Mouse (Mus musculus): Measurements from ENCODE around the gene Gm3486. TPM values are rescaled to one million over a fixed set of nuclear protein-coding genes. Genes with fewer than 3 reads are reported as not detected.
"Not testable (repeated sequence)": the region's sequence is repeated elsewhere in the genome, so short reads cannot be mapped to it uniquely, and the experiment has no call there.

Gm3486 gene
- not detected in 2 replicates for polyA plus RNA-seq (2015; fragmentation: Nextera tagmentation; extraction: Ambion mirVana)

DNA sequence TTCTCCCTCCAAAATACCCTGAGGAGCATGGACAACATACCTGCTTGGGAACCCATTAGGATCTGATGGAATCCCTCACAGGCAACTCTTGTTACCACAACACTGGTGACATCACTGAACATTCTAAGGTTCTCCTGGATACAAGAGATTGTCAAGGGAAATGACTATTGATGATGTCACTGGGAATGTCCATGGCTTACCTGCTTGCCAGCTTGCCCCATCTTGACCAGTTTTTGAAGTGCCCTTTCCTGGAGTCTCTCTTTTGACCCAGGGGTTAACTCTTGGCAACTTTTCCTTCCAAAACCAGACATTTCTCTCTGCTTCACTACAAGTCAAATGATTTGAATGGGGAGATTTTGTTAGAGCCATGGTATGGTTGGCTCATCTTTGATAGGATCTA lies at the start of gene Gm3486:
TSS of gene Gm3486 (minus strand) at position 101 of the 400 bp plus-strand sequence.
- H3K27me3 ChIP-seq; H3K4me1 ChIP-seq (replicated peaks); H3K36me3 ChIP-seq; H3K27ac ChIP-seq; H3K4me2 ChIP-seq; ATAC-seq (ENCODE audit: low FRiP score); H3K9ac ChIP-seq; H3K9me3 ChIP-seq; H3K4me3 ChIP-seq: not testable (repeated sequence)

GRCm38 (mm10) chr14:41524695-41525094 lies 35.4 kb upstream of the Gm3486 start:
- 77% methylated on average over 1 of the region's 1 CpGs for WGBS

DNA sequence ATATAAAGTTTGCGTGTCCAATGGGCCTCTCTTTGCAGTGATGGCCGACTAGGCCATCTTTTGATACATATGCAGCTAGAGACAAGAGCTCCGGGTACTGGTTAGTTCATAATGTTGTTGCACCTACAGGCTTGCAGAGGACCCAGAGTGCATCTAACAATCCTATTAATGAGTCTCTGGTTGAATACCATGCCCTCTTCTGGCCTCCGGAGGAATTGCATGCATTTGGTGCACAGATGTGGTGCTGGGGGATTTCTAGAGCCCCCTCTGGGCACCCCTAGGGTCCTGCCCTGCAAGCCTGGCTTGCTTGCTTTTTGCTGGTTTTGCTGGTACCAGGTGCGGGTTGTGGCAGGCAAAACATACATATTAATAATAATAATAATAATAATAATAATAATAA lies 31.4 kb upstream of the Gm3486 start:
- H3K27ac ChIP-seq; H3K4me1 ChIP-seq (replicated peaks); H3K4me2 ChIP-seq; H3K36me3 ChIP-seq; H3K27me3 ChIP-seq; H3K4me3 ChIP-seq; H3K9me3 ChIP-seq; H3K9ac ChIP-seq; ATAC-seq (ENCODE audit: low FRiP score): not testable (repeated sequence)
- 73% methylated on average over 5 of the region's 5 CpGs for WGBS

More at GRCm38 (mm10) chr14:41524695-41525094, 35.4 kb upstream of the Gm3486 start:
- not testable (repeated sequence) for ATAC-seq (ENCODE audit: low FRiP score); H3K27ac ChIP-seq; H3K9ac ChIP-seq; H3K27me3 ChIP-seq; H3K4me2 ChIP-seq; H3K4me1 ChIP-seq (replicated peaks); H3K4me3 ChIP-seq; H3K36me3 ChIP-seq; H3K9me3 ChIP-seq

- not testable (repeated sequence) for H3K27me3 ChIP-seq; ATAC-seq (ENCODE audit: low FRiP score); H3K9ac ChIP-seq; H3K36me3 ChIP-seq; H3K4me2 ChIP-seq; H3K27ac ChIP-seq; H3K4me3 ChIP-seq; H3K9me3 ChIP-seq; H3K4me1 ChIP-seq (replicated peaks)
- no CpG with 5 or more reads among the region's 2 CpGs for WGBS
Observed at GRCm38 (mm10) chr14:41453418-41453817, 35.9 kb downstream of the Gm3486 start, which contains the start of gene Gm7954. TSS of gene Gm7954 (minus strand) at chr14:41453518.

Other genes starting within 250 kb of the Gm3486 start
- gene Gm2832, start 210.7 kb downstream of the Gm3486 start, polyA plus RNA-seq (2015; fragmentation: Nextera tagmentation; extraction: Ambion mirVana): 0.16 and 0.17 TPM in 2 replicates
- gene Gm5798, start 140.9 kb downstream of the Gm3486 start, polyA plus RNA-seq (2015; fragmentation: Nextera tagmentation; extraction: Ambion mirVana): not detected in 2 replicates
- gene Gm7945, start 103.1 kb downstream of the Gm3486 start, polyA plus RNA-seq (2015; fragmentation: Nextera tagmentation; extraction: Ambion mirVana): 0.23 TPM in 1 of 2 replicates, not detected in the other
- gene Gm6482, start 81.2 kb downstream of the Gm3486 start, polyA plus RNA-seq (2015; fragmentation: Nextera tagmentation; extraction: Ambion mirVana): not detected in 2 replicates
- not detected in 2 replicates for gene Gm7954, start 36.0 kb downstream of the Gm3486 start, polyA plus RNA-seq (2015; fragmentation: Nextera tagmentation; extraction: Ambion mirVana)
- not detected in 2 replicates for gene Gm7970, start 66.1 kb upstream of the Gm3486 start, polyA plus RNA-seq (2015; fragmentation: Nextera tagmentation; extraction: Ambion mirVana)
- gene 1700049E17Rik2, start 83.7 kb upstream of the Gm3486 start, polyA plus RNA-seq (2015; fragmentation: Nextera tagmentation; extraction: Ambion mirVana): not detected in 2 replicates
- not detected in 2 replicates for gene Gm3072, start 135.1 kb upstream of the Gm3486 start, polyA plus RNA-seq (2015; fragmentation: Nextera tagmentation; extraction: Ambion mirVana)
- gene Gm3676, start 157.0 kb upstream of the Gm3486 start, polyA plus RNA-seq (2015; fragmentation: Nextera tagmentation; extraction: Ambion mirVana): not detected in 2 replicates
- gene Gm8068, start 212.4 kb upstream of the Gm3486 start, polyA plus RNA-seq (2015; fragmentation: Nextera tagmentation; extraction: Ambion mirVana): not detected in 2 replicates

All from hindbrain, embryonic 13.5 days (tissue).